Mouse (Mus musculus) forebrain, embryonic 16.5 days (tissue): ENCODE data around the gene Nars2. TPM values are rescaled to one million over a fixed set of nuclear protein-coding genes. Genes with fewer than 3 reads are reported as not detected.

Experiments used
- ATAC-seq: fragments of 200-750 bp; cut with Nextera tagmentation; 2 replicates; pipeline ENCODE4 v1.8.0; 2017; ENCODE audit warnings: mild to moderate bottlenecking, moderate library complexity
- H3K27ac ChIP-seq: fragments of 300-500 bp; sonication (generic); 2 replicates; pipeline ENCODE4 v1.5.1; 2014; ENCODE audit warnings: low read length, control low read depth
- H3K27me3 ChIP-seq: fragments of 300-500 bp; sonication (generic); replicated peaks from 2 replicates; pipeline ENCODE4 v1.6.1; 2014; ENCODE audit warnings: low read length; ENCODE audit not compliant: control insufficient read depth, insufficient read depth
- H3K36me3 ChIP-seq: fragments of 300-500 bp; sonication (generic); 2 replicates; pipeline ENCODE4 v1.6.1; 2014; ENCODE audit not compliant: control insufficient read depth, insufficient read depth
- H3K4me1 ChIP-seq: fragments of 300-500 bp; sonication (generic); replicated peaks from 2 replicates; pipeline ENCODE4 v1.6.1; 2014; ENCODE audit warnings: low read length; ENCODE audit not compliant: control insufficient read depth, insufficient read depth
- H3K4me2 ChIP-seq: fragments of 300-500 bp; sonication (generic); 2 replicates; pipeline ENCODE4 v1.6.1; 2014; ENCODE audit warnings: mild to moderate bottlenecking, low read length, control low read depth
- H3K4me3 ChIP-seq: fragments of 300-500 bp; sonication (generic); replicated peaks from 2 replicates; pipeline ENCODE4 v1.5.1; 2014; ENCODE audit warnings: mild to moderate bottlenecking, low read length, control low read depth
- H3K9ac ChIP-seq: fragments of 300-500 bp; sonication (generic); replicated peaks from 2 replicates; pipeline ENCODE4 v1.6.1; 2014; ENCODE audit warnings: low read depth, low read length, control low read depth
- H3K9me3 ChIP-seq: fragments of 300-500 bp; sonication (generic); 2 replicates; pipeline ENCODE4 v1.6.1; 2016; ENCODE audit warnings: low read length; ENCODE audit not compliant: control insufficient read depth
- WGBS: fragments of 180-500 bp; shearing (Covaris S2); extraction: QIAGEN DNeasy Blood & Tissue Kit; methylation state at CpG from one replicate; pipeline ENCODE4 v1.1.7; 2014; 5-methylcytosine and 5-hydroxymethylcytosine counted together
- polyA plus RNA-seq: library from polyadenylated mRNA; unstranded; fragments of >200 nt; fragmentation: Nextera tagmentation; extraction: Ambion mirVana; gene quantifications from 2 replicates; pipeline ENCODE4 v1.2.1, GENCODE M21; 2015

Nars2 gene
- polyA plus RNA-seq, 1 experiment from 2014 or later, result 22.2 TPM

DNA sequence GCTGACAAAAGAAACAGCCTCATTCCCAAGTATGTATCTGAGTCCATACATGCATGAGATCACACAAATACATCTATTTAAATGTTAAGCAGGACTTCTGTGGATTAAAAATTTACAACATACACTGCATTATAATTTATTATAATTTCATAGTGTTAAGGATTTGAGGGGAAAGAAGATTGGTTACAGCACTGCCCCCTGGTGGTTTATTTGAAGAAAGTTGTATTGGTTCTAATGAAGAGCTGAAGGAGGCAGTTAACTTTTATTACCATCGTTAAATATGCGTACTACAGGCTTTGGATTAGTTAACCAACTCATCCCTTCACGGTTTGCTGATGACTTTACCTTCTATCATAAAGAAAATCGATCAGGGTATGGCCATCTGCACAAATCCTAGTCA is 134.0 kb downstream of the Nars2 start:
- Histone ChIP-seq H3K9me3 (no peaks in the 10 kb centered on the region), H3K4me2 (no peak overlapping the region), H3K27ac (no peak overlapping the region), H3K4me3 (no peak overlapping the region), H3K36me3 (no peaks in the 10 kb centered on the region), H3K9ac (no peak overlapping the region), H3K4me1 (peaks cover 3% of the 10 kb centered on the region), H3K27me3 (no peaks in the 10 kb centered on the region)
- 11% methylated on average over 4 of the region's 4 CpGs for WGBS
- ATAC-seq, result no peak

- H3K4me2 ChIP-seq, result no peak overlapping the region
- no peak overlapping the region for H3K27ac ChIP-seq
- no peak overlapping the region for H3K4me3 ChIP-seq
- ATAC-seq, result no peak
- no peak overlapping the region for H3K9ac ChIP-seq
- no peaks in the 10 kb centered on the region for H3K27me3 ChIP-seq
- no peaks in the 10 kb centered on the region for H3K9me3 ChIP-seq
- no peaks in the 10 kb centered on the region for H3K36me3 ChIP-seq
- H3K4me1 ChIP-seq, result no peaks in the 10 kb centered on the region
- 86% methylated on average over 3 of the region's 3 CpGs for WGBS
Measured at GRCm38 (mm10) chr7:97094241-97094640, 142.9 kb downstream of the Nars2 start.

DNA sequence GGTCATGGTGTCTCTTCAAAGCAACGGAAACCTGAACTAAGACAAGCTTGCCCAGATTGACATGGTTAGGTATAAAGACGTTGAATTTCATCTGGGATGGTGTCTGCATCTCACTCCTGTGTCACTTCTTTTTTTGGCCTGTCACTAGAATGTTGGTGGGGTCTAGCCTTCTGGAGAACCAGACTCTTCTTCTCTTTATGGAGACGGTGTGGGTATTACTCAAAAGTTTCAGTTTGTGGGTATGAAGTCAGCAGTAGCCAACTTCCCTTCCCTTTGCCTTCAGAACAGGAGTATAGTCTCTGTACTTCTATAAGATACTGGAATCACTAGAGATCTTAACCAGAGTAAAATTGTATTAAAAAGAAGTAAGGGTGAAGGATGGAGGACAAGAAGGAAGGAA is 156.8 kb downstream of the Nars2 start:
- no peaks in the 10 kb centered on the region for H3K9me3 ChIP-seq
- H3K4me3 ChIP-seq, result no peak overlapping the region
- H3K4me2 ChIP-seq, result no peak overlapping the region
- no peak overlapping the region for H3K9ac ChIP-seq
- WGBS, result 90% methylated on average over 3 of the region's 3 CpGs
- no peaks in the 10 kb centered on the region for H3K36me3 ChIP-seq
- no peak overlapping the region for H3K27ac ChIP-seq
- no peaks in the 10 kb centered on the region for H3K27me3 ChIP-seq
- ATAC-seq, result no peak
- no peaks in the 10 kb centered on the region for H3K4me1 ChIP-seq

Other genes starting within 250 kb of the Nars2 start
- 16.9 and 17.1 TPM in 2 replicates for gene Gab2, start 130.1 kb downstream of the Nars2 start, polyA plus RNA-seq